Mouse (Mus musculus) monocyte, adult 5-6 weeks (primary cell): ENCODE measurements around the gene Gpr3. TPM values are rescaled to one million over a fixed set of nuclear protein-coding genes. Genes with fewer than 3 reads are reported as not detected.

Experiments used
- ATAC-seq: fragments of 153-309, 156-312 bp; replicated peaks from 2 replicates; pipeline ENCODE4 v1.8.0; 2017; ENCODE audit warnings: mild to moderate bottlenecking; ENCODE audit not compliant: low TSS enrichment, insufficient number of reproducible peaks, severe bottlenecking, poor library complexity, low FRiP score
- total RNA-seq: library from RNA; stranded (forward); fragments of 200-1000, 200-491, 200-594 nt; gene quantifications from 3 replicates; pipeline ENCODE4 v1.2.3, GENCODE M21; 2017

Gpr3 gene
- total RNA-seq, 1 experiment from 2014 or later: not detected

DNA sequence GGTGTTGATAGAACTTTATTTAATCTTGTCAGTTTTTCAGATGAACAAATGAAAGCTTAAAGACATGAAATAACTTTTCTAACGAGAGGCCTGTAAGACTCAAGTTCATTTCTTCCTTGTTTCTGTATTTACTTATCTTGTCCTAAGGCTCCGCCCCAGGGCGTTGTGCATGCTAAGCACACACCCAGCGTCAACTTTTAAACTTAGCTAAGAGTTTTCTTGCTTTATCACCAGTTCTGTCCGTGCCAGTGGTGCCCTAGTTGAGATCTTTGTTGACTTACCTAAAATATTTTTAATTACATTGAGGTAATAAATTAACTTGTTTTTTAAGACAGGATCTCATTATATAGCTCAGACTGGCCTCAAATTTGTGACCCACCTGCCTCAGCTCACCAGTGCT, 34.0 kb downstream of the Gpr3 start:
- 0 out of 2 replicates have a peak, but pooled peaks have one; percentile 59 for ATAC-seq

DNA sequence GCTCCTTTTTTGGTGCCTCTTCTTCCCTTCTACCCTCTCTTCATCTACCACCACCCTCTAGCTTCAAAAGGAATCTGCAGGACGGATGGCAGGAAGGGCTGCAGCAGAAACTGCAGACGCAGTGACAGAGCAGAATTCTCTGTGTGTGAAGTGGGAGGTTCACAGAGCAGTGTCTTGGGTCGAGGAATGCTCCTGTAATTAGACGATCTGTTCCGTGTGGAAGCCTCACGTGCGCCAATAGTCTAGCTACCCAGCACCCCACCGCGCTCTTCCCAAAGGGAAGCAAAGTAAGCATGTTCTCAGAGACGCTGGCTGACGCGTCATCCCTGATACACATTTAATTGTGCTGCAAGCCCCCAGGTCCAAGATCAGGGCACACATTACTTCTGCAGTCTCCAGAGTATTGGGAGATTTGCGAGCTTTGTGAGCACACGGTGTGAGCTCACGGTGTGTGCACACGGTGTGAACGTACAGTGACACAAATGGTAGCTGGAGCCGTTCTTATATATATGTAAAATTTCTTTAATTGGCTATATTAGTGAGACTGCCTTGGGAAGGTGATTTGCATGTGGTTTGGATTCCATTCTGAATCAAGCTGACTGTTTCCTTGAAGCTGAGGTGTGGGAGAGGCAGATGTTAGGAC, 35.5 kb downstream of the Gpr3 start:
- ATAC-seq: no peak

DNA sequence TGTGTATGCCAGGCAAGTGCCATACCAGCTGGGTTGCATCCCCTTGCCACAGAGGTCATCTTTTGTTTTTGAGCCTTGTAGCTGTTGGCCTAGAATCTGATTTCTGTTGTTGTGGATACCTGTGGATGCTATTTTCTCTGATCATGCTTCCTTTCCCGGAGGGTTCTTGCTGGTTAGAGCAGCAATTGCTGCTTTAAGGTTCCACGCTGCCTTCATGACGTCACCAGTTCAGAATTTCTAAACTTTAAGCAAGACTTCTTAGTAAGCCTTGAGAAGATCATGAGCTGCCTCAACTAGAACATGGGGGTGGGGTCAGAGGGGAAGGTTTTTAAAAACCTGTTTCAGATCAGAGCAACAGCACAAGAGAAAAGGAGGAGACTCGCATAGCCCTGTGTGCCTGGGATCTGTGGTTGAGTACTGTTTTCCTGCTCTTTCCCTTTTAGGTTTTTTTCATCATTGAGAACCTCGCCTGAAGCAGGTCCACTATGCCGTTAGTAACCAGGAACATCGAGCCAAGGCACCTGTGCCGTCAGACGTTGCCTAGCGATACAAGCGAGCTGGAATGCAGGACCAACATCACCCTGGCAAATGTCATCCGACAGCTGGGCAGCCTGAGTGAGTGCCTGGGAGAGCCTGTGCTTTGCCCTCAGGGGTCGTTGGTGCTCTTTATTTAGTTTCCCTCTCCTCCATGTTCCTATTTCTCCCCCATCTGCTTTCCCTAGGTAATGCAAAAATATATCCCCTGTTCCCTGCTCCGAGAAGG, 36.2 kb downstream of the Gpr3 start:
- ATAC-seq: no peak

DNA sequence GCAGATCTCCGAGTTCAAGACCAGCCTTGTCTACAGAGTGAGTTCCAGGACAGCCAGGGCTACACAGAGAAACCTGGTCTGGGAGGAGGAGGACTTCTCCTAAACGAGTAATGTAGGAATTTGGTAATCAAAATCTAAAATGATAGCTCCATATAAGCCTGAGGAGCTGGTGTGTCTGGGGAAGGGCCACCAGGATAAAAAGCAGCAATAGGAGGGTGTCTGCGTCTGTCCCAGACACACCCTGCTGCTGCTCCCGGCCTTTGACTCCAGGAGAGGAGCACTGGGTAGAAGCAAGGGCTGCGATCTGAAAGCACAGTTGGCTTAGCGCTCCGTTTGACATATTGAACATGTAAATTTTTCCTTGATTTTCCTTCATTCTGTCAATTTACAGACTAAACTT, 37.1 kb downstream of the Gpr3 start:
- ATAC-seq: no peak

DNA sequence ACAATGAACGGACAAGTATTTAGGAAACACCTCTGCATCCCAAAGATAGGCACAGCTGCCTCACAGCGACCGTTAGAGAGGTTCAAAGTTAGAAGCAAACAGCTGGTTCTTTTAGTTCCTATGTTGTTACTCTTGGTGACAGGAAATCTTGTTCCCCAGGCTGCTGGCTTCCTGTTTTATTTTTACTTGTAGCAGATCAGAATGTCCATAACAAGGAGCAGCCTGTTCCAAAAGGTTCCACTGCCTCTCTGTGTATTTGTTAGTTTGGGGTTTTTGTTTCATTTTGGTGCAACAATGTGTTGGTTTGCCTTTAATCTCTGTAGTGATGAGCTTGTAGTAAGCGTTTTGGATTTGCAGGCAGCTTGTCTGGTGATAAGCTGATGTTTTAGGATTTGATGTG, 38.0 kb downstream of the Gpr3 start:
- no peak for ATAC-seq

DNA sequence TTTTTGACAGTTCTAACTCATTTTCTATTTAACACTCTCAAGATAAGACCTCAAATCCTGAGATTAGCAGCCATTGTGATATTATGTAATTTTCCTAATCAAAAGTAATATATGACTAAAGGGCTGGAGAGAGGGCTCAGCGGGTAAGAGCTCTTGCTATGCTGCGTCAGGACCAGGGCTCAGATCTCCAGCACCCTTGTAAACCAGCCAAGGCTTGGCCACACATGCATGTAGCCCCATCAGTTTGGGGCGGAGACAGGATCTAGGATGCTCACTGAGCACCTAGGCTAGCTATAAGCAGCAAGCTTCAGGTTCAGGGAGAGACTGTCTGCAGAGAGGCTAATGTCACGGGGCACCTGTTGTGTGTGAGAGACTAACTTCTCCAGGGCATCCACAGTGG, 39.9 kb downstream of the Gpr3 start:
- ATAC-seq: no peak

DNA sequence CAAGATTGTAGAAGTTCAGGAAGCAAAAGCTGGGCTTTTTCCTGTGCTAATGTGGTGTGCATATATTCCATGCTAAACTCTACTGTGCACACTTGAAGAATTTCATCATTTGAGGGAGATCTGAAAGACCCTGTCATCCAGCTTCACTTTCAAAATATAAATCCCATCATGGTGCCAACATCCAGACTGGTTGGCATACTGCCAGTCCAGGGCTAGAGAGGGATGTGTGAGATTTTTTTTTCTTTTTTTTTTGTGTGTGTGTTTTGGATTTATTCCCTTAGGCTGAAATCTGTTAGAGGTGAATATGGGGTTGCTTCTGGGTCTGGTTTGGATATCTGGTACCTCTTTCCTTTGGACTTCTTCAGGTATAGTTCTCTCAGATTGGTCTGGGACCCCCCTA, 41.7 kb downstream of the Gpr3 start:
- ATAC-seq: no peak

DNA sequence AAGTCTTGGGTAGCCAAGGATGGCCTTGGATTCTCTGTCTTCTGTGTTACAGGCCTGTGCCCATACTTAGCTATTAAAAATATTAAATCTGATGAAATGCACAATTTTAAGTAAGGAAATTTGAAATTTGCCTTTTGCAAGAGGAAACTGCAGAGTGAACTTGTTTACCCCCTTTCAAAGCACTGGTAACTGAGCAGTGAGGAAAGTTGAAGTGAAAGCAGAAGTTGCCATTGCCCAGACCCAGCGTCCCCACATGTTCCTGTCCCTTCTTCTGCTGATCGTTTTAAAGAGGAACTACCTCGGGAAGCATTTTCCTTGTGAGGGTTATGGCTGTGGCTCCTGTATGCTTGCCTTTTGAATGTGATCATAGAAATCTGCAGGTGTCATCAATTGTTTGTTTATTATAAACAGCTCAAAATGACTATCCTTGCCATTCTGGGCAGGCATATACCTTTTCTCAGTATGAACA, 42.2 kb downstream of the Gpr3 start:
- ATAC-seq: peak; percentile 85

DNA sequence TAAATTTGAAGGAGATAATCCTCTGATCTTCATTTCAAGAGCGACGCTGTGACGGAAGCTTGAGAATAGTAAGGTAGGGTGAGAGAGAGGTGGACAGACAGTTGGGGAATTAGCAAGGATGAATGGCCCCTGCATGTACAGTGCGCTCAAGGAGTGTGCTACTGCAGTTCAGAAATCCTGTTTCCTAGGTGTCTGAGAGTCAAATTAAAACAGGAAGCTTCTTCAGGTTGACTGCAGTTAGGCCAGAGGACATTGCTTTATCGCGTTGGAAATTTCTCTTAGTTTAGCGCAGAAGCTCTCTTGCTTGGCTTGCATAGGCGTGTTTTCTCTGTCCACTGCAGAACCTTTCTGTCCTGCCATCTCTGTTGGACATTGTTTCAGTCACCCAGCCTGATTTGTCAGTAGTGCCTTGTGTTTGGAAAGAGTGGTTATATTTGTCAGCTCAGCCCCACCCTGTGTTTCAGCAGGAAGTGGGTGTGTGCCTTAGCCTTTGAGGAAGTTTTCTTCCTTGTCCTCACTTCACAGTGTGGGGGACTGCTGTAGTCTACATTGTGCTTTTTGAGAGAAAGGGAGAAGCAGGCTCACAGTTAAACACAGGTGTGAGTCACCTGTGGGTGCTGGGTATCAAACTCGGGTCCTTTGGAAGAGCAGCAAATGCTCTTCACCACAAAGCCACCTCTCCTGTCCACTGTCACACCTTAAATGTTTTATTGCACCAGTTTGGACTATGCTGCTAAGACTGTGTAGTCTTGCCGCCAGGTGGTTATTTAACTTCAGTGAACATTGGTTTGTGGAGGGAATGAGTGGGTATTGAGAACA, 42.9 kb downstream of the Gpr3 start:
- peak; percentile 92 for ATAC-seq

DNA sequence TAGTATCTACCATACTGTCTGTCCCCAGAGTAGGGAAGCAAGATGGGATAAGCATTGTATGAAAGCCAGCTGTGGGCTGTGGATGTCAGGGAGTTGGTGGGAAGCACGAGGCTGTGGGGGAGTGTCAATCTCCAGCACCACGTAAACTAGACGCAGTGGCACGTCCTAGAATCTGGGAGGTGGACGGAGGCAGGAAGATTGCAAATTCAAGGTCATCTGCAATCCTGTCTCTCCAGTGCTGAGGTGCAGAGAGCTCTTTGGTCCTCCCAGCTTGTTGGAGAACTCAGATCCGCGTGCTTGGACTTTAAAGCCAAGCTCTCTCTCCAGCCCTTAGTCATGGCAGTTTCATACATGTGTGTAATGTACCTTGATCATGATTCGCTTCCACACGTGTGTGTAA, 45.6 kb downstream of the Gpr3 start:
- ATAC-seq: no peak

DNA sequence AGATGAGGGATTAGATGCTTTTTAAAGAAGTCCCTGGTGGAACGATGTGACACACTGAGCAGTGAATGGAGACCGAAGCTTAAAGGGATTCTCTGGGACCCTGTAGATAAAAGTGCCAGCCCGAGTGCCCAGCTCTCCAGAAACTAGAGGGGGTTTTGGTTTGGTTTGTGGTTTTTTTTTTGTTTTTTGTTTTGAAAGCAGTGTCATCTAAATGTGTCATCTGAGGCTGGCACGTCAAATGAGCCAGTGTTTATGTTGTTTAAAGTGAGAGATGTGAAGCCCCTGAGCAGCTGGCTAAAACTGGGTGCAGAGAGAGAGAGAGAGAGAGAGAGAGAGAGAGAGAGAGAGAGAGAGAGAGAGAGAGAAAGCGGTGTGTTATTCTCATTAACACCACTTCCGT, 50.1 kb downstream of the Gpr3 start:
- ATAC-seq: no peak

DNA sequence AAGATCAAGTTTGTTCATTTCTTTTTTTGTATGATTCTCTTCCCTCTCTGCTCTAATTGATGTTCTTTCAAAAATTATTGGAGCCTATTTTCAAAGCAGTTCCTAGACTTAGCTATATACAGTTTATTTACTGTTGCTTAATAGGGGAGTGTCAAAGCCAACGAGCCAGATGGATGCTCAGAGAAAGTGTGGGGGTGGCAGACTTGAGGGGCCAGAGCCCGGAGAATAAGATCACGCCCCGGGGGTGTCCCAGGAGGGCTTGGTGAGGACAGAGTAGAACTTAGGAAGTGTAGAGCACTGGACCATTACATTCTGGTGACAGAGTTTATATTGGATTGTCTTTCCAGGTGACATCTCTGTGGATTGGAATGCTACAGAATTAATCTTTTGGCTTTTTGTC, 51.5 kb downstream of the Gpr3 start:
- ATAC-seq: no peak

DNA sequence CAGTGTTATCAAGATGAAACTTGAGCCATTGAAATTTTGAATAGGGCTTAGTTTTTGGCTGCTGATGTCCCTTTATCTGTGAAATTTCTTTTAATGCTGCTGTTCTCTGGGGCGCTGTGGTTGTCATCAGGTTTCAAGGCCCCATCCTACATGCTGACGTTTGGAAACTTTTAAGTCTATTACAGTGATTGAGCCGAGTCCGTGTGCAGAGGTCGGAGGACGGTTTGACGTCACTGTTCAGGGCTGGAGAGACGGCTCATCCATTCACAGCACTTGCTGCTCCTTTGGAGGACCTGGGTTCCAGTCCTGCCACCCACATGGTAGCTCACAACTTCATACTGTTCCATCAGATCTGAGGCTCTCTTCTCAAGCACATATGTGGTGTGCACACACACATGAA, 52.1 kb downstream of the Gpr3 start:
- no peak for ATAC-seq

DNA sequence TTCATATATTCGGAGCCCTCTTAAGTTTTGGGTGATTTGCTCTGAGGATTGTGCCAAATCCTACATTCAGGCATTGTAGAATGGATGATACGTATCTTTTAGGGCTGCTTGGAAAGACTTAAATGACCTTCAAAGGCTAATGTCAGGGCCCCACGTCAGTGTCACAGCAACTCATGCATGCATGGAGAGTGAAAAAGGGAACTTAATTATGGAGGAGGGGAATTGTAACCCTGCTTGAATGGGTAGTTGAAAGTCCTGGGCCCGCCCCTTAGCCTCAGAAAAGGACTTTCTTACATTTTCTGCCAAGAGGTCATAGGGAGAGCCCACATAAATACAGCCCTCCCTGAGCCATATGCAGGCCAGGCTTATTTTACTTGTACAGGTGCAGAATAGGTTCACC, 52.7 kb downstream of the Gpr3 start:
- ATAC-seq: peak; percentile 84

Other genes with a start within 250 kb of the Gpr3 start
- gene Fgr, start 238.4 kb downstream of the Gpr3 start, total RNA-seq: 266 TPM in 3 replicates
- gene Ahdc1, start 201.3 kb downstream of the Gpr3 start, total RNA-seq: 2.8 to 13.7 TPM (median 3.3 TPM) in 3 replicates
- gene Wasf2, start 82.0 kb downstream of the Gpr3 start, total RNA-seq: 66.9 to 107 TPM (median 85.9 TPM) in 3 replicates
- gene Cd164l2, start 405 bp downstream of the Gpr3 start, total RNA-seq: not detected in 3 replicates
- 0.87 to 12.3 TPM (median 3.8 TPM) in 3 replicates for gene Map3k6, start 28.3 kb upstream of the Gpr3 start, total RNA-seq
- 1.4 to 7.1 TPM (median 4.4 TPM) in 3 replicates for gene Sytl1, start 50.6 kb upstream of the Gpr3 start, total RNA-seq
- 13.8 to 25.7 TPM (median 19.1 TPM) in 3 replicates for gene Tmem222, start 65.3 kb upstream of the Gpr3 start, total RNA-seq
- gene Wdtc1, start 140.9 kb upstream of the Gpr3 start, total RNA-seq: 10.9 to 11.7 TPM (median 11.3 TPM) in 3 replicates
- 7.0 to 24.9 TPM (median 10.2 TPM) in 3 replicates for gene Slc9a1, start 157.2 kb upstream of the Gpr3 start, total RNA-seq